Mouse (Mus musculus) ES-Bruce4 (cell line): ENCODE measurements at regions not wholly inside any gene's neighbourhood (a gene's known extent, or its start where the extent isn't known, plus 50 kb on each side); places are given as distances from the start of the nearest gene placed in this dataset.

Experiments used
- CTCF ChIP-seq: IDR thresholded peaks from one replicate; pipeline ENCODE4 v1.8.1; 2011; ENCODE audit warnings: low read depth, low read length
- EP300 ChIP-seq: IDR thresholded peaks from 2 replicates; pipeline ENCODE4 v1.6.1; 2011; ENCODE audit warnings: low read depth, low read length; ENCODE audit not compliant: insufficient read depth
- POLR2A ChIP-seq: IDR thresholded peaks from one replicate; pipeline ENCODE4 v1.8.1; 2011; ENCODE audit warnings: low read length; ENCODE audit not compliant: insufficient read depth

DNA sequence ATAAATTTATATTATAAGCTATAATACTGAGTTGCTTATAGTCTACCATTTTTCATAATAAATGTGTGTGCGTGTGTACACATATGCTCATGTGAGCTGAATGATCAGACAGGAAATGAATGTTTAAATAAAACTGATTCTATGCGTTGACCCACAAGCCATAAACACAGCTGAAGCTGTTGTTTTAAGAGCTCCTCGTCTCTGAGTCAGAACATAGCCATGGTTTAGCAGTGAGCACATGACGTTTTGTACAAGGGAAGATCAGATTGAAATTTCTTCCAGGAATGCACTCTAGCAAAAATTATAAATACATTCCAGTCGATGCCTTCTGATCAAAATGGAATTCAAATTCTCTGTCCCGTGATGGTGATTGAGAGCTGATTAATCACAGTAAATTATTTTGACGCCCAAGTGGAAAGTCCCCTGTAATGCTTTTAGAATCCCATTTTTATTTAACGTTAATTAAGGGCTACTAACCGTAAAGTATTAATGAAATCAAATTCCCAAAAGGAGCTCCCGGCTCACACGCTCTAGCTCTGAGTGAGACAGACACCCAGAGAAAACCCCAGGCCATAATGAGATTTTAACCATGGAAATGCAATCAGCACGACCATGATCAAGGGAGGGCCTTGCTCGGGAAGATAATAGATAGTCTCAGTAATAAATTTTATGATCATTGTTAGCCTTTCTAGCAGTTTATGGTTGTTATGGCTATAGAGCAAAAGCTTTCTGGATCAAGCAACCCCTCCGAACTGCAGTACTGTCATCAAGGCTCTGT, 402.0 kb downstream of the Wdr11 start:
- no peak for TF ChIP-seq CTCF
- TF ChIP-seq POLR2A = no peak
- no peak for TF ChIP-seq EP300
